Mouse (Mus musculus) neural tube, embryonic 13.5 days (tissue): ENCODE measurements at regions not wholly inside any gene's neighbourhood (a gene's known extent, or its start where the extent isn't known, plus 50 kb on each side); places are given as distances from the start of the nearest gene placed in this dataset.

ENCODE experiments used
- ATAC-seq: fragments of 200-750 bp; cut with Nextera tagmentation; 2 replicates; pipeline ENCODE4 v1.8.0; 2017; ENCODE audit warnings: low read depth, mild to moderate bottlenecking, moderate TSS enrichment, moderate library complexity
- H3K27ac ChIP-seq: fragments of 300-500 bp; sonication (generic); replicated peaks from 2 replicates; pipeline ENCODE4 v1.5.1; 2015; ENCODE audit warnings: moderate library complexity, mild to moderate bottlenecking, inconsistent platforms
- H3K27me3 ChIP-seq: fragments of 300-500 bp; sonication (generic); 2 replicates; pipeline ENCODE4 v1.6.1; 2015; ENCODE audit warnings: mild to moderate bottlenecking, inconsistent platforms
- H3K36me3 ChIP-seq: fragments of 300-500 bp; sonication (generic); 2 replicates; pipeline ENCODE4 v1.6.1; 2015; ENCODE audit warnings: mild to moderate bottlenecking, inconsistent platforms
- H3K4me1 ChIP-seq: fragments of 300-500 bp; sonication (generic); replicated peaks from 2 replicates; pipeline ENCODE4 v1.6.1; 2015; ENCODE audit warnings: inconsistent platforms
- H3K4me2 ChIP-seq: fragments of 300-500 bp; sonication (generic); 2 replicates; pipeline ENCODE4 v1.6.1; 2015; ENCODE audit warnings: inconsistent platforms, mild to moderate bottlenecking, moderate library complexity
- H3K4me3 ChIP-seq: fragments of 300-500 bp; sonication (generic); 2 replicates; pipeline ENCODE4 v1.5.1; 2015; ENCODE audit warnings: mild to moderate bottlenecking, inconsistent platforms
- H3K9ac ChIP-seq: fragments of 300-500 bp; sonication (generic); 2 replicates; pipeline ENCODE4 v1.6.1; 2015; ENCODE audit warnings: moderate library complexity, mild to moderate bottlenecking, inconsistent platforms
- H3K9me3 ChIP-seq: fragments of 300-500 bp; sonication (generic); 2 replicates; pipeline ENCODE4 v1.6.1; 2016; ENCODE audit warnings: inconsistent platforms
- WGBS: fragments of 180-500 bp; shearing (Covaris S2); methylation state at CpG from one replicate; pipeline ENCODE4 v1.1.7; 2015; 5-methylcytosine and 5-hydroxymethylcytosine counted together

- H3K4me1 ChIP-seq, result no peaks in the 10 kb centered on the region
- no peak overlapping the region for H3K4me3 ChIP-seq
- ATAC-seq, result no peak
- H3K36me3 ChIP-seq, result no peaks in the 10 kb centered on the region
- no peak overlapping the region for H3K4me2 ChIP-seq
- H3K9me3 ChIP-seq, result no peaks in the 10 kb centered on the region
- 88% methylated on average over 7 of the region's 7 CpGs for WGBS
- no peak overlapping the region for H3K9ac ChIP-seq
- no peak overlapping the region for H3K27ac ChIP-seq
- no peaks in the 10 kb centered on the region for H3K27me3 ChIP-seq
Measured at GRCm38 (mm10) chr12:32764747-32765146, 54.6 kb upstream of the Nampt start.

GRCm38 (mm10) chr12:32765861-32766260 is 53.5 kb upstream of the Nampt start:
- no peaks in the 10 kb centered on the region for H3K36me3 ChIP-seq
- H3K4me3 ChIP-seq, result no peak overlapping the region
- no peaks in the 10 kb centered on the region for H3K27me3 ChIP-seq
- H3K9ac ChIP-seq, result no peak overlapping the region
- no peak overlapping the region for H3K27ac ChIP-seq
- no peak for ATAC-seq
- no peaks in the 10 kb centered on the region for H3K4me1 ChIP-seq
- no peak overlapping the region for H3K4me2 ChIP-seq
- no peaks in the 10 kb centered on the region for H3K9me3 ChIP-seq

- H3K4me1 ChIP-seq, result no peaks in the 10 kb centered on the region
- H3K36me3 ChIP-seq, result no peaks in the 10 kb centered on the region
- H3K4me3 ChIP-seq, result no peak overlapping the region
- WGBS, result 89% methylated on average over 3 of the region's 3 CpGs
- no peak overlapping the region for H3K9ac ChIP-seq
- H3K27me3 ChIP-seq, result no peaks in the 10 kb centered on the region
- no peak overlapping the region for H3K4me2 ChIP-seq
- ATAC-seq, result no peak
- no peaks in the 10 kb centered on the region for H3K9me3 ChIP-seq
- no peak overlapping the region for H3K27ac ChIP-seq
Measured at GRCm38 (mm10) chr12:32766575-32766974, 52.8 kb upstream of the Nampt start.

GRCm38 (mm10) chr12:32767206-32768081 is 51.9 kb upstream of the Nampt start:
- Histone ChIP-seq H3K27me3 (no peaks in the 10 kb centered on the region), H3K9me3 (no peaks in the 10 kb centered on the region), H3K4me2 (no peak overlapping the region), H3K9ac (no peak overlapping the region), H3K27ac (no peak overlapping the region), H3K36me3 (no peaks in the 10 kb centered on the region), H3K4me3 (no peak overlapping the region), H3K4me1 (no peaks in the 10 kb centered on the region)
- WGBS, result 90% methylated on average over 7 of the region's 7 CpGs
- ATAC-seq, result no peak

GRCm38 (mm10) chr12:32768082-32768743 is 51.1 kb upstream of the Nampt start:
- Histone ChIP-seq H3K4me1 (no peaks in the 10 kb centered on the region), H3K27ac (no peak overlapping the region), H3K4me3 (no peak overlapping the region), H3K9me3 (no peaks in the 10 kb centered on the region), H3K36me3 (no peaks in the 10 kb centered on the region), H3K4me2 (no peak overlapping the region), H3K9ac (no peak overlapping the region), H3K27me3 (no peaks in the 10 kb centered on the region)
- 84% methylated on average over 3 of the region's 3 CpGs for WGBS
- ATAC-seq, result no peak

GRCm38 (mm10) chr12:32768744-32769535 is 50.4 kb upstream of the Nampt start:
- Histone ChIP-seq H3K9ac (no peak overlapping the region), H3K27ac (no peak overlapping the region), H3K4me3 (no peak overlapping the region), H3K27me3 (no peaks in the 10 kb centered on the region), H3K4me1 (no peaks in the 10 kb centered on the region), H3K9me3 (no peaks in the 10 kb centered on the region), H3K36me3 (no peaks in the 10 kb centered on the region), H3K4me2 (no peak overlapping the region)
- 78% methylated on average over 3 of the region's 3 CpGs for WGBS
- no peak for ATAC-seq
